Mouse (Mus musculus) thymus, postnatal 4 days (tissue): ENCODE measurements around the gene Stx4a.
"Not testable (repeated sequence)": the region's sequence is repeated elsewhere in the genome, so short reads cannot be mapped to it uniquely, and the experiment has no call there.

Experiments used
- DNase-seq: peaks from one replicate; pipeline ENCODE4 v3.0.0; 2021

The Stx4a gene

DNA sequence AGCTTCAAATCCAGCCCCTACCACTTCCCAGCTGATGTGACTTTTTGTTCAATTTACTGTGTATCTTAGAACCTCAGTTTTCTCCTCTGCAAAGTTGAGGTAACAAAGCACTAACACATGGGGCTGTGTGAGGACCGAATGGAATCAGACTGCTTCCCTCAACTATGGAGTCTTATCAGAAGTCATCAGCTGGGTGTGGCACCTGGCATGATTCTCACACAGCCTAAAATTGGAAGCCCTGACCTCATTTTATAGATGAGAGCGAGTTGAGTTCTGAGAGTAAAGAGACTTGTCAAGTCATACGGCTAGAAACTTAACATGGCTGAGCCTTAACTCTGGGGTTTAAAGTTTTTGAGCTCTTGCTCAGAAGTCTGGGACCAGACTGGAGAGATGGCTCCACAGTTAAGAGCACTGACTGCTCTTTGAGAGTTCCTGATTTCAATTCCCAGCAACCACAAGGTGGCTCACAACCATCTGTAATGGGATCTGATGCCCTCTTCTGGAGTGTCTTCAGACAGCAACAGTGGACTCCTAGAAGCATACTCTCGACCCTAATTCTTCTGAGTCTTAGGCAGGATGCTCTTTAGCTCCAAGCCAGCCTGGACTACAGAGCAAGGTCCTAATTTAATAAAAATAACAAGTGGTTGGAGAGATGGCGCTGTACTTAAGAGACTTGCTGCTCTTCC is 46.2 kb downstream of the Stx4a start:
- no peak for DNase-seq

- no peak for DNase-seq
Observed at GRCm38 (mm10) chr7:127874812-127875626, 50.9 kb downstream of the Stx4a start.

- DNase-seq = peak; percentile 92
Observed at GRCm38 (mm10) chr7:127875627-127876001, 51.5 kb downstream of the Stx4a start.

- peak; percentile 82 for DNase-seq
Observed at GRCm38 (mm10) chr7:127876041-127876466, 52.0 kb downstream of the Stx4a start, which contains the start of gene Zfp646. TSS of gene Zfp646 (plus strand) at chr7:127876221.

- DNase-seq = peak; percentile 90
Observed at GRCm38 (mm10) chr7:127876467-127877348, 52.6 kb downstream of the Stx4a start, which contains the start of gene Zfp668. TSS of gene Zfp668 (minus strand) at chr7:127876828.

DNA sequence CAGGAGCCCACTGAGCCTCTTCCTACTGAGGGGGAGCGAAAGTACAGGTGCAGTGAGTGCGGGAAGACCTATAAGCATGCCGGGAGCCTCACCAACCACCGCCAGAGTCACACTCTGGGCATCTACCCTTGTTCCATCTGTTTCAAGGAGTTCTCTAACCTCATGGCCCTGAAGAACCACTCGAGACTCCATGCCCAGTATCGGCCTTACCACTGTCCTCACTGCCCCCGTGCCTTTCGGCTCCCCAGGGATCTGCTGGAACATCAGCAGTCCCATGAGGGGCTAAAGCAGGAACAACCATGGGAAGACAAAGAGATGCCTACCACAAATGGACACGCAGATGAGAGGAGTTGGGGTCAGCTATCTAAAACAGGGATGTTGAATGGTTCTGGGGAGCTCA is 55.2 kb downstream of the Stx4a start:
- no peak for DNase-seq

- DNase-seq = no peak
Observed at GRCm38 (mm10) chr7:127880431-127880830, 56.3 kb downstream of the Stx4a start.

DNA sequence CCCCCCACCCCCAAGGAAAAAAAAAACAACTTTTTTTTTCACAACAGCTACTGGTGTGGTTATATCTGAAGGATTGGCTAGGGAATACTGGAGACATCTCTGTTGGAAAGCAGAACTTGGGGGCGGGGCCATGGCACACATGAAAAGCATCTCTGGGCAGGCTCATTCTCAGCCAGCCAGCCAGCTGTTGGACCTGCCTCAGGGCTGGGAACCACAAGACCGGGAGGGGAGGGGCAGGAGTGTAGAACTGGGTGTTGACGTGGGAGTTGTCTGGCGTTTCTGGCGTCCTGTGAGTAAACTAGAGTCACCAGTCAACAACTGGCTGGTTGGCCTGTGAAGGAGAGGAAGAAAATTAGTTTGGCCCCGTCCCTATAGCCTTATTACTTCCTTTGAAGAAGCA is 61.9 kb downstream of the Stx4a start:
- no peak for DNase-seq

- DNase-seq = no peak
Observed at GRCm38 (mm10) chr7:127886551-127886950, 62.5 kb downstream of the Stx4a start.

GRCm38 (mm10) chr7:127887191-127887590 is 63.1 kb downstream of the Stx4a start:
- no peak for DNase-seq

DNA sequence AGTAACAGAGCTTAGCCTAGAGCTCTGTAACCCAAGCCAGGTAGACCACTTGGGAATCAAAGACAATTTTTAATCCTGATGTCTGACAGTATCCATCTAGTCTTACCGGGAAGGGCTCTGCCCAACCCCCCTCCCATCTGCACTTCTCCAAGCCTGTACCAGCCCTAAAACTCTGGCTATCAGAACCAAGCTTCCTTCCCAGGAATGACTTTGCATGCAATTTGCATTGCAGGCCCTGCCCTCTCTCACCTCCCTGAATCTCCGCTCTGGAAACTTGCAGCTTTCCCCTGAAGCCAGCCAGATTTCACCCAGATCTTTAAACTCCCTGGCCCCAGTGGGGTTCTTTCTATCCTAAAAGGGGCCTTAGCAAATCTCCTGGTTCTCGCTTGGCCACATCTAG is 63.7 kb downstream of the Stx4a start:
- DNase-seq = no peak

GRCm38 (mm10) chr7:127888821-127889220 is 64.7 kb downstream of the Stx4a start:
- DNase-seq = no peak

- DNase-seq = no peak
Observed at GRCm38 (mm10) chr7:127890798-127891197, 66.7 kb downstream of the Stx4a start, which contains the start of gene Prss53. TSS of gene Prss53 (minus strand) at chr7:127890970.

DNA sequence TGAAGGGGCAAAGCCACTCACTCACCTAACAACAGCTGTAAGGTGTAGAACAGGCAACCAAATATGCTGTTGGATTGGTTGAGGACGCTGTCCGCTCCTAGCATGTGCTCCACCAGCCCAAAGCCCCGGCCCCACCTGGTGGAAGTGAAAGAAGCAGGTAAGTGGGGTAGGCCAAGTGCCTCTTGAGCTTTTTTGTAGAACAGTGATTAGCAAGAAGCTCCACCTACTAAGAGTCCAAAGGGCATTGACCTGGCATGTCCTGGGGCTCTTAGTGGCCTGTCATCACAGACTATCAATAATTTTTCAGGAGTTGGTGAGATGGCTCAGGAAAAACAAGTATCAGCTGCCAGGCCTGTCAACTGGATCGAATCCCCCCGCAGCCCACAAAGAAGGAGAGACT is 70.4 kb downstream of the Stx4a start:
- no peak for DNase-seq

GRCm38 (mm10) chr7:127895442-127895841 is 71.3 kb downstream of the Stx4a start, which contains the start of the genes Gm21974 and Vkorc1:
TSS of gene Gm21974 (minus strand) at chr7:127895454.
TSS of gene Vkorc1 (minus strand) at chr7:127895617.
- DNase-seq = peak; percentile 91

DNA sequence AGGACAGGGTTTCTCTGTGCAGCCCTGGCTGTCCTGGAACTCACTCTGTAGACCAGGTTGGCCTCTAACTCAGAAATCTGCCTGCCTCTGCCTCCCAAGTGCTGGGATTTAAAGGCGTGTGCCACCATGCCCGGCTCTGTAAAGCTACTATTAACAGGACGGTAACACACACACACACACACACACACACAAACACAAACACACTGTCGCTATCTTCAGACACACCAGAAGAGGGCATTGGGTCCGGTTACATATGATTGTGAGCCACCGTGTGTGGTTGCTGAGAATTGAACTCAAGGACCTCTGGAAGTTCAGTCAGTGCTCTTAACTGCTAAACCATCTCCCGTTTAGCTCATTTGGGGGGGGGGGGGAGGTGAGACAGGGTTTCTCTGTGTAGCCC is 71.8 kb downstream of the Stx4a start:
- DNase-seq = not testable (repeated sequence)

DNA sequence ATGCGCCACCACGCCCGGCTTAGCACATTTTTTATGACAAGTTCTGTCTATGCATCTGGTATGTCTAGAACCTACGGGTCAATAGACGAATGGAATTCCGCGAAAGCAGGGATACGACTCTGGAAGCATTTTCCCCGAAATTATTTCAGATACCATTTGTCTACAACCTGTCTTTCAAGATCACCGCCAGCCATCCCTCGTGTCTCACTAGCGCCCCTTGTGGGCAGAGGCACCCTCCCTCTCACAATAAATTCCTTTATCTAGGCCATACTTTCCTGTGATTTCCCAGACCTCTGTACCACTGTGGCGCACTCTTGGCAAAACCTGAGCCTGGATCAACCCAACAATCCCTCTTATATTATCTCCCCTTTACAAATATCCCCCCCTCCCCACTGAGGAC is 72.3 kb downstream of the Stx4a start:
- DNase-seq = peak; percentile 90

DNA sequence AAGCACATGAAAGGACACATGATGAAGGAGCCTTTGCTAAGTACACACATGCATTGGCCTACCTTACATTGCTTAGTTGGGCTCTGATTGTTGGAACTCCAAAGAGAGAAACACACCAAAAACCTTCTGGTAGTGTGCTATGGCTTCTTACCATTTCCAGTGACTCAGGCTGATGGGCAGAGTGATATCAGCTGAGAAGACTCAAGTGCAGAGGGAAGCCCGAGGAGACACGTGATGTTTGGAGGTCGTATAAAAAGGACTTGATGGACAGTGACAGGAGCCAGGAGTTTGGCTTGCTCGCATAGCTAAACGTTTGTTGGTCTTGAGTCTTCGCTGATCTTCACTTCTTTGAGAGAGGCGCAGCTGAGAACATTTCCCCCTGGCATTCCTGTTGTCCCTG is 73.4 kb downstream of the Stx4a start:
- no peak for DNase-seq

DNA sequence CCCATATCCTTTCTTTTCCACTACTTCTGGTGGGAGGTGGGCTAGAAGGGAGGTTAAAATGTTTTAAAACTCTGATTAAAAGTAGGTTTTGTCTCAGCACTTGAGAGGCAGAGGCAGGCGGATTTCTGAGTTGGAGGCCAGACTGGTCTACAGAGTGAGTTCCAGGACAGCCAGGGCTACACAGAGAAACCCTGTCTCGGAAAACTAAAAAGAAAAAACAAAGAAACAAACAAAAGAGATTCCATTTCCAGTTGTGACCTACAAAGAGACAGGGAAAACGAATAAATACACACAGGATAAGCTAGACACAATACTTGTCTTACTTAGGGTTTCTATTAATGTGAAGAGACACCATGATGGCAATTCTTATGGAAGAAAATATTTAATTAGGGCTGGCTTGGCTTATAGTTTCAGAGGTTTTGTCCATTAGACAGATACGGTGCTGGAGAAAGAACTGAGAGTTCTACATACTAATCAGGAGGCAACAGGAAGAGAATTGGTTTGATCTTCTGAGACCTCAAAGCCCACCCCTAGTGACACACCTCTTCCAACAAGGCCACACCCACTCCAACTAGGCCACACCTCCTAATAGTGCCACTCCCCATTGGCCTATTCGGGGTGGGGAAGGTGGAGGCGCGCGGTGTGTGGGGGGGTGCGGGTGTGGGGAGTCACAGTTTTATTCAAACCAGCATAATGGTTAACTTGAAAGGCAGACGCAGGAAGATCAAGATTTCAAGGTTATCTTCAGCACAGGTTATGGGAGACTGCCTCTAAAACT is 74.3 kb downstream of the Stx4a start:
- DNase-seq = peak; percentile 79
